Mouse (Mus musculus): Measurements from ENCODE around the gene Urah. TPM values are rescaled to one million over a fixed set of nuclear protein-coding genes. Genes with fewer than 3 reads are reported as not detected.

The Urah gene
- polyA plus RNA-seq, 1 experiment, result not detected

- peak overlapping the region; percentile 4; the same call in 1 of the 2 replicates for H3K27ac ChIP-seq (ENCODE audit: insufficient read depth, low read length)
Measured at GRCm38 (mm10) chr7:140882469-140882803, 47.6 kb downstream of the Urah start.

More at GRCm38 (mm10) chr7:140882469-140882803, 47.6 kb downstream of the Urah start:
- H3K4me3 ChIP-seq (ENCODE audit: insufficient read depth, low read length), result peak overlapping the region; percentile 97
- TF ChIP-seq CTCF (IDR thresholded peaks at IDR 0.05; ENCODE audit: borderline replicate concordance, insufficient read depth, low read length), result no peak
- TF ChIP-seq POLR2A (IDR thresholded peaks at IDR 0.05; ENCODE audit: low read depth, low read length), result no peak
- H3K4me1 ChIP-seq (ENCODE audit: control insufficient read depth, insufficient read depth, low read length), result peaks cover 5% of the 10 kb centered on the region

Other genes with a start within 250 kb of the Urah start
- gene Olfr46, start 233.7 kb upstream of the Urah start, polyA plus RNA-seq (2011; ENCODE audit: insufficient read length, low read depth, missing spikeins), result not detected in 2 replicates
- gene Olfr61, start 206.0 kb upstream of the Urah start, polyA plus RNA-seq (2011; ENCODE audit: insufficient read length, low read depth, missing spikeins), result not detected in 2 replicates
- gene Olfr53, start 188.6 kb upstream of the Urah start, polyA plus RNA-seq (2011; ENCODE audit: insufficient read length, low read depth, missing spikeins), result not detected in 2 replicates
- not detected in 2 replicates for gene Olfr539, start 175.1 kb upstream of the Urah start, polyA plus RNA-seq (2011; ENCODE audit: insufficient read length, low read depth, missing spikeins)
- gene Olfr45, start 153.1 kb upstream of the Urah start, polyA plus RNA-seq (2011; ENCODE audit: insufficient read length, low read depth, missing spikeins), result not detected in 2 replicates
- gene Olfr541, start 137.8 kb upstream of the Urah start, polyA plus RNA-seq (2011; ENCODE audit: insufficient read length, low read depth, missing spikeins), result not detected in 2 replicates
- gene Cyp2e1, start 71.3 kb upstream of the Urah start, polyA plus RNA-seq (2011; ENCODE audit: insufficient read length, low read depth, missing spikeins), result not detected in 2 replicates
- not detected in 2 replicates for gene Syce1, start 47.2 kb upstream of the Urah start, polyA plus RNA-seq (2011; ENCODE audit: insufficient read length, low read depth, missing spikeins)
- gene Zfp941, start 12.8 kb upstream of the Urah start, polyA plus RNA-seq (2011; ENCODE audit: insufficient read length, low read depth, missing spikeins), result 2.2 and 3.5 TPM in 2 replicates
- gene Scgb1c1, start 10.5 kb downstream of the Urah start, polyA plus RNA-seq (2011; ENCODE audit: insufficient read length, low read depth, missing spikeins), result not detected in 2 replicates
- not detected in 2 replicates for gene Odf3, start 12.8 kb downstream of the Urah start, polyA plus RNA-seq (2011; ENCODE audit: insufficient read length, low read depth, missing spikeins)
- not detected in 2 replicates for gene Gm45785, start 21.3 kb downstream of the Urah start, polyA plus RNA-seq (2011; ENCODE audit: insufficient read length, low read depth, missing spikeins)
- gene Ric8a, start 21.9 kb downstream of the Urah start, polyA plus RNA-seq (2011; ENCODE audit: insufficient read length, low read depth, missing spikeins), result 53.4 and 58.1 TPM in 2 replicates
- 29.9 and 35.7 TPM in 2 replicates for gene Bet1l, start 22.6 kb downstream of the Urah start, polyA plus RNA-seq (2011; ENCODE audit: insufficient read length, low read depth, missing spikeins)
- 206 and 213 TPM in 2 replicates for gene Psmd13, start 47.0 kb downstream of the Urah start, polyA plus RNA-seq (2011; ENCODE audit: insufficient read length, low read depth, missing spikeins)
- gene Sirt3, start 47.3 kb downstream of the Urah start, polyA plus RNA-seq (2011; ENCODE audit: insufficient read length, low read depth, missing spikeins), result 7.6 and 8.2 TPM in 2 replicates
- gene Cox8b, start 65.4 kb downstream of the Urah start, polyA plus RNA-seq (2011; ENCODE audit: insufficient read length, low read depth, missing spikeins), result not detected in 2 replicates
- not detected in 2 replicates for gene Nlrp6, start 85.9 kb downstream of the Urah start, polyA plus RNA-seq (2011; ENCODE audit: insufficient read length, low read depth, missing spikeins)
- gene Pgghg, start 106.4 kb downstream of the Urah start, polyA plus RNA-seq (2011; ENCODE audit: insufficient read length, low read depth, missing spikeins), result 14.3 and 19.1 TPM in 2 replicates
- gene Ifitm5, start 115.3 kb downstream of the Urah start, polyA plus RNA-seq (2011; ENCODE audit: insufficient read length, low read depth, missing spikeins), result 3.0 TPM in 1 of 2 replicates, not detected in the other
- not detected in 2 replicates for gene Gm45717, start 120.9 kb downstream of the Urah start, polyA plus RNA-seq (2011; ENCODE audit: insufficient read length, low read depth, missing spikeins)
- 771 and 857 TPM in 2 replicates for gene Ifitm2, start 121.0 kb downstream of the Urah start, polyA plus RNA-seq (2011; ENCODE audit: insufficient read length, low read depth, missing spikeins)
- 5.1 and 16.5 TPM in 2 replicates for gene Ifitm1, start 132.2 kb downstream of the Urah start, polyA plus RNA-seq (2011; ENCODE audit: insufficient read length, low read depth, missing spikeins)
- gene Ifitm3, start 175.8 kb downstream of the Urah start, polyA plus RNA-seq (2011; ENCODE audit: insufficient read length, low read depth, missing spikeins), result 1,040 and 1,188 TPM in 2 replicates
- not detected in 2 replicates for gene Ifitm6, start 182.9 kb downstream of the Urah start, polyA plus RNA-seq (2011; ENCODE audit: insufficient read length, low read depth, missing spikeins)
- gene Gm17387, start 194.1 kb downstream of the Urah start, polyA plus RNA-seq (2011; ENCODE audit: insufficient read length, low read depth, missing spikeins), result not detected in 2 replicates
- gene B4galnt4, start 226.1 kb downstream of the Urah start, polyA plus RNA-seq (2011; ENCODE audit: insufficient read length, low read depth, missing spikeins), result 0.53 and 1.6 TPM in 2 replicates
- gene Pkp3, start 243.2 kb downstream of the Urah start, polyA plus RNA-seq (2011; ENCODE audit: insufficient read length, low read depth, missing spikeins), result not detected in 2 replicates